Mouse (Mus musculus): ENCODE data around the gene Psen1. TPM values are rescaled to one million over a fixed set of nuclear protein-coding genes. Genes with fewer than 3 reads are reported as not detected.

Psen1 gene
- polyA plus RNA-seq, 1 experiment from 2014 or later = 63.5 TPM

- Histone ChIP-seq H3K27me3 (no peaks in the 10 kb centered on the region), H3K4me2 (no peak overlapping the region), H3K9ac (no peak overlapping the region), H3K9me3 (replicated peaks) (no peaks in the 10 kb centered on the region), H3K36me3 (peaks cover 93% of the 10 kb centered on the region), H3K27ac (no peak overlapping the region), H3K4me3 (replicated peaks) (no peak overlapping the region), H3K4me1 (no peaks in the 10 kb centered on the region)
- 96% methylated on average over 5 of the region's 5 CpGs for WGBS
- ATAC-seq (replicated peaks; ENCODE audit: low FRiP score) = no peak
Measured at GRCm38 (mm10) chr12:83732225-83732624, 44.3 kb downstream of the Psen1 start.

GRCm38 (mm10) chr12:83734047-83734446 is 46.1 kb downstream of the Psen1 start:
- Histone ChIP-seq H3K36me3 (peaks cover 79% of the 10 kb centered on the region), H3K9ac (no peak overlapping the region), H3K27me3 (no peaks in the 10 kb centered on the region), H3K27ac (no peak overlapping the region), H3K9me3 (replicated peaks) (no peaks in the 10 kb centered on the region), H3K4me1 (no peaks in the 10 kb centered on the region), H3K4me2 (no peak overlapping the region), H3K4me3 (replicated peaks) (no peak overlapping the region)
- WGBS = 79% methylated on average over 10 of the region's 10 CpGs
- ATAC-seq (replicated peaks; ENCODE audit: low FRiP score) = no peak

GRCm38 (mm10) chr12:83736236-83736635 is 48.3 kb downstream of the Psen1 start:
- no peaks in the 10 kb centered on the region for H3K9me3 ChIP-seq (replicated peaks)
- peaks cover 59% of the 10 kb centered on the region for H3K36me3 ChIP-seq
- H3K9ac ChIP-seq = no peak overlapping the region
- no peaks in the 10 kb centered on the region for H3K4me1 ChIP-seq
- H3K27ac ChIP-seq = no peak overlapping the region
- H3K4me2 ChIP-seq = no peak overlapping the region
- 89% methylated on average over 8 of the region's 8 CpGs for WGBS
- H3K27me3 ChIP-seq = no peaks in the 10 kb centered on the region
- no peak overlapping the region for H3K4me3 ChIP-seq (replicated peaks)
- no peak for ATAC-seq (replicated peaks; ENCODE audit: low FRiP score)

GRCm38 (mm10) chr12:83738651-83739050 is 50.7 kb downstream of the Psen1 start:
- Histone ChIP-seq H3K4me3 (replicated peaks) (no peak overlapping the region), H3K36me3 (peaks cover 34% of the 10 kb centered on the region), H3K27ac (no peak overlapping the region), H3K4me2 (no peak overlapping the region), H3K9ac (no peak overlapping the region), H3K27me3 (no peaks in the 10 kb centered on the region), H3K9me3 (replicated peaks) (no peaks in the 10 kb centered on the region), H3K4me1 (0 out of 2 replicates have a peak, but pooled peaks cover 3% of the 10 kb centered on the region)
- WGBS = 96% methylated on average over 1 of the region's 1 CpGs
- ATAC-seq (replicated peaks; ENCODE audit: low FRiP score) = no peak

- 42% methylated on average over 5 of the region's 5 CpGs for WGBS
- no peak overlapping the region for H3K4me2 ChIP-seq
- peaks cover 9% of the 10 kb centered on the region for H3K36me3 ChIP-seq
- no peaks in the 10 kb centered on the region for H3K9me3 ChIP-seq (replicated peaks)
- ATAC-seq (replicated peaks; ENCODE audit: low FRiP score) = no peak
- no peak overlapping the region for H3K4me3 ChIP-seq (replicated peaks)
- no peaks in the 10 kb centered on the region for H3K27me3 ChIP-seq
- H3K4me1 ChIP-seq = 0 out of 2 replicates have a peak, but pooled peaks cover 3% of the 10 kb centered on the region
- H3K9ac ChIP-seq = no peak overlapping the region
- H3K27ac ChIP-seq = no peak overlapping the region
Measured at GRCm38 (mm10) chr12:83741722-83742121, 53.8 kb downstream of the Psen1 start.

GRCm38 (mm10) chr12:83742834-83743233 is 54.9 kb downstream of the Psen1 start:
- ATAC-seq (replicated peaks; ENCODE audit: low FRiP score) = 0 out of 2 replicates have a peak, but pooled peaks have one; percentile 15
- Histone ChIP-seq H3K27me3 (no peaks in the 10 kb centered on the region), H3K9me3 (replicated peaks) (no peaks in the 10 kb centered on the region), H3K4me1 (0 out of 2 replicates have a peak, but pooled peaks cover 3% of the 10 kb centered on the region), H3K27ac (no peak overlapping the region), H3K4me2 (no peak overlapping the region), H3K9ac (no peak overlapping the region), H3K36me3 (no peaks in the 10 kb centered on the region; the same call in 1 of the 2 replicates), H3K4me3 (replicated peaks) (no peak overlapping the region)
- WGBS = 80% methylated on average over 4 of the region's 4 CpGs

- no peak overlapping the region for H3K27ac ChIP-seq
- no peak overlapping the region for H3K4me3 ChIP-seq (replicated peaks)
- H3K27me3 ChIP-seq = no peaks in the 10 kb centered on the region
- 83% methylated on average over 3 of the region's 3 CpGs for WGBS
- 0 out of 2 replicates have a peak, but pooled peaks cover 3% of the 10 kb centered on the region for H3K4me1 ChIP-seq
- H3K9ac ChIP-seq = no peak overlapping the region
- no peaks in the 10 kb centered on the region for H3K9me3 ChIP-seq (replicated peaks)
- no peak for ATAC-seq (replicated peaks; ENCODE audit: low FRiP score)
- no peaks in the 10 kb centered on the region for H3K36me3 ChIP-seq
- H3K4me2 ChIP-seq = no peak overlapping the region
Measured at GRCm38 (mm10) chr12:83743712-83744111, 55.8 kb downstream of the Psen1 start.

- Histone ChIP-seq H3K27ac (no peak overlapping the region), H3K9ac (no peak overlapping the region), H3K36me3 (no peaks in the 10 kb centered on the region), H3K27me3 (no peaks in the 10 kb centered on the region), H3K4me2 (no peak overlapping the region), H3K9me3 (replicated peaks) (no peaks in the 10 kb centered on the region), H3K4me3 (replicated peaks) (no peak overlapping the region), H3K4me1 (0 out of 2 replicates have a peak, but pooled peaks cover 8% of the 10 kb centered on the region)
- no peak for ATAC-seq (replicated peaks; ENCODE audit: low FRiP score)
- 79% methylated on average over 1 of the region's 1 CpGs for WGBS
Measured at GRCm38 (mm10) chr12:83749186-83749585, 61.2 kb downstream of the Psen1 start.

GRCm38 (mm10) chr12:83752495-83752894 is 64.5 kb downstream of the Psen1 start:
- 34% methylated on average over 2 of the region's 2 CpGs for WGBS
- H3K36me3 ChIP-seq = no peaks in the 10 kb centered on the region
- H3K4me2 ChIP-seq = no peak overlapping the region
- H3K27me3 ChIP-seq = no peaks in the 10 kb centered on the region
- H3K9ac ChIP-seq = no peak overlapping the region
- H3K4me3 ChIP-seq (replicated peaks) = no peak overlapping the region
- H3K4me1 ChIP-seq = 0 out of 2 replicates have a peak, but pooled peaks cover 8% of the 10 kb centered on the region
- ATAC-seq (replicated peaks; ENCODE audit: low FRiP score) = no peak
- H3K9me3 ChIP-seq (replicated peaks) = no peaks in the 10 kb centered on the region
- H3K27ac ChIP-seq = no peak overlapping the region

- 80% methylated on average over 10 of the region's 10 CpGs for WGBS
Measured at GRCm38 (mm10) chr12:83758735-83759134, 70.8 kb downstream of the Psen1 start.

GRCm38 (mm10) chr12:83760201-83760600 is 72.2 kb downstream of the Psen1 start:
- Histone ChIP-seq H3K9me3 (replicated peaks) (no peaks in the 10 kb centered on the region), H3K4me1 (peaks cover 28% of the 10 kb centered on the region), H3K27ac (no peak overlapping the region), H3K4me2 (no peak overlapping the region), H3K9ac (no peak overlapping the region), H3K27me3 (no peaks in the 10 kb centered on the region), H3K4me3 (replicated peaks) (no peak overlapping the region), H3K36me3 (no peaks in the 10 kb centered on the region)
- no peak for ATAC-seq (replicated peaks; ENCODE audit: low FRiP score)
- WGBS = 79% methylated on average over 2 of the region's 2 CpGs

More at GRCm38 (mm10) chr12:83758735-83759134, 70.8 kb downstream of the Psen1 start:
- H3K9ac ChIP-seq = no peak overlapping the region
- ATAC-seq (replicated peaks; ENCODE audit: low FRiP score) = no peak
- no peaks in the 10 kb centered on the region for H3K9me3 ChIP-seq (replicated peaks)
- peaks cover 19% of the 10 kb centered on the region for H3K4me1 ChIP-seq
- H3K27me3 ChIP-seq = no peaks in the 10 kb centered on the region
- H3K4me2 ChIP-seq = no peak overlapping the region
- H3K36me3 ChIP-seq = no peaks in the 10 kb centered on the region
- no peak overlapping the region for H3K27ac ChIP-seq
- no peak overlapping the region for H3K4me3 ChIP-seq (replicated peaks)

GRCm38 (mm10) chr12:83762706-83763105 is 74.8 kb downstream of the Psen1 start:
- Histone ChIP-seq H3K9me3 (replicated peaks) (no peaks in the 10 kb centered on the region), H3K27me3 (no peaks in the 10 kb centered on the region), H3K4me2 (peak overlapping the region; percentile 69; the same call in 1 of the 2 replicates), H3K4me3 (replicated peaks) (no peak overlapping the region), H3K27ac (peak overlapping the region; percentile 7; the same call in 1 of the 2 replicates), H3K36me3 (no peaks in the 10 kb centered on the region), H3K9ac (no peak overlapping the region), H3K4me1 (peaks cover 36% of the 10 kb centered on the region)
- no peak for ATAC-seq (replicated peaks; ENCODE audit: low FRiP score)
- WGBS = 22% methylated on average over 4 of the region's 4 CpGs

All from kidney, embryonic 15.5 days (tissue).